ENCODE assay signal across 9 mouse cellular contexts in the genomic region with DNA sequence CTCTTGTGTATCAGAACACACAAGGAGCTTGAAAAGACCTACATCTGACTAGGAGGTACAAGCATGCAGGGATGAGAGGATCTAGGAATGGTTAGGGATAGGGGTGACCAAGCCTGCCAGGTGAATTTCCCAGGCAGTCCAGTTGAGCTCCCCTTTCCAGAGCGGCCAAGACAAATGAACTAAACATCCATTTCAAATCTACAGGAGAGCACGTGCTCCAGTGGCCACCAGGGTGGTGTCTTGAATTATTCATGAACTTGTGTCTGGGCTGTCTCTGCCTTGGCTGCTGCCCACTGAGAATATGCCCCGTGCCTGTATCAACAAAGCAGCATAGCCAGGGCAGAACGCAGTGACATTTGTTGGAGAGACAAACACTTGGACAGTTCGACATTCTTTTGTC.
DNase-seq lines count a peak whose midpoint lies in the region; ATAC-seq and TF ChIP-seq lines count a peak whose summit lies in the region.
"Had no signal": no experiment of that assay in that cellular context is flagged by ENCODE, and none has a peak within 500 bp of the region (broad histone marks: within the 10 kb centered on the region; RNA-seq: fewer than 3 reads in every experiment).

No protein-coding gene starts in this region.

- H3K9me3 ChIP-seq in forebrain, embryonic 16.5 days (ENCODE audit: control insufficient read depth, low read length), result no peaks in the 10 kb centered on the region
- H3K9me3 ChIP-seq in hindbrain, postnatal 0 days (ENCODE audit: low read length), result no peaks in the 10 kb centered on the region
- no peaks in the 10 kb centered on the region for H3K9me3 ChIP-seq in midbrain, postnatal 0 days (ENCODE audit: low read length)

- no peak overlapping the region for H3K4me3 ChIP-seq in forebrain, embryonic 16.5 days (replicated peaks; ENCODE audit: low read length)
- no peak overlapping the region for H3K4me3 ChIP-seq in hindbrain, postnatal 0 days (ENCODE audit: low read length)
- H3K4me3 ChIP-seq in midbrain, postnatal 0 days (ENCODE audit: low read depth, low read length), result no peak overlapping the region

- H3K27ac ChIP-seq in forebrain, embryonic 16.5 days (ENCODE audit: low read length), result no peak overlapping the region
- peak overlapping the region; percentile 17; the same call in 1 of the 2 replicates for H3K27ac ChIP-seq in hindbrain, postnatal 0 days
- peak overlapping the region; percentile 47; the same call in 1 of the 2 replicates for H3K27ac ChIP-seq in midbrain, postnatal 0 days (ENCODE audit: low read depth, low read length)

- no peaks in the 10 kb centered on the region for H3K27me3 ChIP-seq in forebrain, embryonic 16.5 days (replicated peaks; ENCODE audit: control insufficient read depth, insufficient read depth, low read length)
- H3K27me3 ChIP-seq in hindbrain, postnatal 0 days (ENCODE audit: insufficient read depth, low read length), result no peaks in the 10 kb centered on the region
- H3K27me3 ChIP-seq in midbrain, postnatal 0 days (ENCODE audit: insufficient read depth, low read length), result no peaks in the 10 kb centered on the region

- H3K4me2 ChIP-seq in forebrain, embryonic 16.5 days (ENCODE audit: low read length), result 0 out of 2 replicates have a peak overlapping the region, but pooled peaks have one; percentile 2
- no peak overlapping the region for H3K4me2 ChIP-seq in hindbrain, postnatal 0 days (ENCODE audit: low read depth, low read length)
- no peak overlapping the region for H3K4me2 ChIP-seq in midbrain, postnatal 0 days (ENCODE audit: low read depth, low read length, poor library complexity, severe bottlenecking)

- DNase-seq in brain, embryonic 14.5 days (ENCODE audit: low read depth), result peak; percentile 94
- peak; percentile 77 for DNase-seq in hindbrain, postnatal 0 days (ENCODE audit: low spot score)
- peak; percentile 73 for DNase-seq in midbrain, postnatal 0 days (ENCODE audit: low spot score)
- DNase-seq in urinary bladder, postnatal 25 days (ENCODE audit: low spot score), result no peak
- no peak for DNase-seq in yolk sac, embryonic 10.5 days (ENCODE audit: low spot score)
- DNase-seq in layer of hippocampus, adult 9-10 months (ENCODE audit: low spot score), result no peak
- no peak for DNase-seq in lung, postnatal 4 days
- DNase-seq: lung, postnatal 14 days had no signal

- no peaks in the 10 kb centered on the region for H3K36me3 ChIP-seq in forebrain, embryonic 16.5 days (ENCODE audit: control insufficient read depth, insufficient read depth)
- H3K36me3 ChIP-seq in hindbrain, postnatal 0 days (ENCODE audit: insufficient read depth, low read length), result no peaks in the 10 kb centered on the region
- H3K36me3 ChIP-seq in midbrain, postnatal 0 days (ENCODE audit: insufficient read depth, low read length), result no peaks in the 10 kb centered on the region

- WGBS in forebrain, embryonic 16.5 days, result 6% methylated on average over 5 of the region's 5 CpGs
- WGBS in hindbrain, postnatal 0 days, result 6% methylated on average over 5 of the region's 5 CpGs
- WGBS in midbrain, postnatal 0 days, result 5% methylated on average over 5 of the region's 5 CpGs

- no peak overlapping the region for H3K9ac ChIP-seq in forebrain, embryonic 16.5 days (replicated peaks; ENCODE audit: low read depth, low read length)
- no peak overlapping the region for H3K9ac ChIP-seq in hindbrain, postnatal 0 days (replicated peaks; ENCODE audit: low read length)
- no peak overlapping the region for H3K9ac ChIP-seq in midbrain, postnatal 0 days (replicated peaks; ENCODE audit: low read length, poor library complexity, severe bottlenecking)

- ATAC-seq in forebrain, embryonic 16.5 days, result peak; percentile 92
- peak; percentile 87 for ATAC-seq in hindbrain, postnatal 0 days
- no peak for ATAC-seq in midbrain, postnatal 0 days (ENCODE audit: low FRiP score)

- TF ChIP-seq CTCF in brain, embryonic 14.5 days (IDR thresholded peaks at IDR 0.05; ENCODE audit: borderline replicate concordance, extremely low read depth, insufficient read depth, insufficient read length), result peak; percentile 29; the same call in 1 of the 2 replicates
- TF ChIP-seq CTCF in hindbrain, postnatal 0 days (IDR thresholded peaks at IDR 0.05; ENCODE audit: low read depth), result peak; percentile 20; the same call in 1 of the 2 replicates
- TF ChIP-seq CTCF in midbrain, postnatal 0 days (IDR thresholded peaks at IDR 0.05), result no peak

- no peak for TF ChIP-seq POLR2A in brain, embryonic 14.5 days (IDR thresholded peaks at IDR 0.05; ENCODE audit: borderline replicate concordance, extremely low read depth, insufficient read depth, insufficient read length, poor library complexity, severe bottlenecking)

- peaks cover 23% of the 10 kb centered on the region for H3K4me1 ChIP-seq in forebrain, embryonic 16.5 days (replicated peaks; ENCODE audit: control insufficient read depth, insufficient read depth, low read length)
- H3K4me1 ChIP-seq in hindbrain, postnatal 0 days (ENCODE audit: insufficient read depth, low read length), result peaks cover 7% of the 10 kb centered on the region
- H3K4me1 ChIP-seq in midbrain, postnatal 0 days (ENCODE audit: insufficient read depth, low read length), result peaks cover 8% of the 10 kb centered on the region; the same call in 1 of the 2 replicates

Comparison
In these comparisons a context has a peak if more than half of its experiments do, and no peak if none do; other contexts are left out.
1. DNase-seq: peak in brain, embryonic 14.5 days (single experiment), hindbrain, postnatal 0 days (single experiment) and midbrain, postnatal 0 days (single experiment); none in urinary bladder, postnatal 25 days (single experiment), yolk sac, embryonic 10.5 days (single experiment), layer of hippocampus, adult 9-10 months (single experiment) and lung, postnatal 4 days (0 of 2).